Mouse (Mus musculus) MEL (cell line): ENCODE measurements around the gene Btnl2.

Experiments
- CTCF ChIP-seq, 3 experiments: IDR thresholded peaks in 2 of 3; conservative IDR thresholded peaks in 1 of 3; 2 replicates each; pipeline ENCODE4 v1.5.1; 2011 to 2012; ENCODE audit warnings: low read length in 3 of 3, low read depth in 2 of 3, mild to moderate bottlenecking in 2 of 3, improper control_type of control experiment in 1 of 3, inconsistent platforms in 1 of 3, mixed read lengths in 1 of 3, moderate library complexity in 1 of 3; ENCODE audit not compliant: control insufficient read depth in 1 of 3, insufficient read depth in 1 of 3, poor library complexity in 1 of 3, severe bottlenecking in 1 of 3
- EP300 ChIP-seq, 2 experiments: IDR thresholded peaks; 2 replicates each; pipeline ENCODE4 v1.6.1; 2011; ENCODE audit warnings: improper control_type of control experiment in 2 of 2, low read length in 2 of 2, low read depth in 1 of 2, mild to moderate bottlenecking in 1 of 2
- KAT2A ChIP-seq: conservative IDR thresholded peaks from 2 replicates; pipeline ENCODE4 v1.6.1; 2012; ENCODE audit warnings: low read depth, low read length, improper control_type of control experiment, inconsistent platforms
- MXI1 ChIP-seq: IDR thresholded peaks from 2 replicates; pipeline ENCODE4 v1.6.1; 2011; ENCODE audit warnings: mild to moderate bottlenecking, low read depth, low read length, improper control_type of control experiment
- MYC ChIP-seq: IDR thresholded peaks from 2 replicates; pipeline ENCODE4 v1.6.1; 2011; ENCODE audit warnings: low read depth, mild to moderate bottlenecking, low read length, improper control_type of control experiment, moderate library complexity
- TCF12 ChIP-seq: IDR thresholded peaks from 2 replicates; pipeline ENCODE4 v1.6.1; 2014; ENCODE audit warnings: low read depth, mild to moderate bottlenecking, inconsistent platforms, low read length, improper control_type of control experiment, moderate library complexity

- TF ChIP-seq MYC = no peak
- TF ChIP-seq EP300 (IDR thresholded peaks at IDR 0.05; ENCODE audit: low read depth in 1 of 2, low read length in 2 of 2) = no peak
- no peak for TF ChIP-seq TCF12
- TF ChIP-seq CTCF (IDR thresholded peaks at IDR 0.05 in 2 of 3, conservative IDR thresholded peaks at IDR 0.05 in 1 of 3; ENCODE audit: control insufficient read depth in 1 of 3, insufficient read depth in 1 of 3, low read depth in 2 of 3, low read length in 3 of 3, poor library complexity in 1 of 3, severe bottlenecking in 1 of 3) = no peak
- no peak for TF ChIP-seq MXI1
- TF ChIP-seq KAT2A = no peak
Measured at GRCm38 (mm10) chr17:34354940-34355339, 318 bp downstream of the Btnl2 start.
